Mouse (Mus musculus) mouse embryonic stem cell (cell line): Measurements from ENCODE around the gene Robo4.

Experiments used
- in situ Hi-C, 2 experiments: fragments of 300-500 bp; cut with MboI; formaldehyde crosslinking; loops; 1 replicate in 1 of 2; 3 replicates in 1 of 2; pipeline ENCODE4 v1.14.3; 2019 to 2020; ENCODE audit warnings: low sequenced_read_pairs in 2 of 2, low pct_unique_long_range_greater_than_20kb in 1 of 2, mixed read lengths in 1 of 2; ENCODE audit not compliant: unreplicated experiment in 1 of 2

Gene Robo4

DNA sequence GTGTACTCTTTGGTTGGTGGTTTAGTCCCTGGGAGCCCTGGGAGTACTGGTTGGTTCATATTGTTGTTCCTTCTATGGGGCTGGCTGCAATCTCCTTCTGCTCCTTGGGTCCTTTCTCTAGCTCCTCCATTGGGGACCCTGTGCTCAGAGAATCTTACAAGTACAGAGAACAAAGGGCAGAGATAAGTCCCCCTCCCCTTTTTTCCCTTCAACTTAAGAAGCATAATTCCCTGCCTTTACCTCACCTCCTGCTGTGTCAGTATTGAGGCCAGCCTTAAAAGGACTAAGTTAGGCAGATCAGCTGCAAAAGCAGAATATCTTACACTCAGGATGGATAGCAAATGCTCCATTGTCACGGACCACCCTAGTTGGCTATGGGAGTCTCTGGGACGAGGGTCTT, 9.6 kb upstream of the Robo4 start:
- in situ Hi-C loops = no loop called here

DNA sequence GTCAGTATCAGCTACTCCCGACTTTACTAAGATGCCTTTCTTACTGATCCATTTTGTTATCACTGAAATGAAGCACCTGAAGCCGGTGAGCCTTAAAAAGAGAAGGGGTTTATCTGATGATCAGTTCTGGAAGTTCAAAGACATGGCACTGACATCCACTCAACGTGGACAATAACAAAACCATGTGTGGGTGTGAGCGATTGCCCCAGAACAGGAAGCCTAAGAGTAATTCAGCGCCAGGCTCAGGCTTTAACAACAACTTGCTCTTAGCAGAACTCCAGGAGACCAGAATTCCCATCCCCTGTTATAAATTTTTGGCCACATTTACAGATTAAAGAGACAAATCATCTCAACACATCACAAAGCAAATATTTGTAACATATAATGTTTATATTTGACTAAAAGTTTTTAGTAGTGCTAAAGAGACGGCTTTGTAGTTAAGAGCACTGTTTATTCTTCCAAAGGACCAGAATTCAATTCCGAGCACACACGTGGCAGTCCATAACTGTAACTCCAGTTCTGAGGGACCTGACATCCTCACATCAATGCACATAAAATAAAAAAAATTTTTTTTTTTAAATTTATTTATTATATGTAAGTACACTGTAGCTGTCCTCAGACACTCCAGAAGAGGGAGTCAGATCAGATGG, 8.1 kb upstream of the Robo4 start:
- in situ Hi-C loops = no loop called here

DNA sequence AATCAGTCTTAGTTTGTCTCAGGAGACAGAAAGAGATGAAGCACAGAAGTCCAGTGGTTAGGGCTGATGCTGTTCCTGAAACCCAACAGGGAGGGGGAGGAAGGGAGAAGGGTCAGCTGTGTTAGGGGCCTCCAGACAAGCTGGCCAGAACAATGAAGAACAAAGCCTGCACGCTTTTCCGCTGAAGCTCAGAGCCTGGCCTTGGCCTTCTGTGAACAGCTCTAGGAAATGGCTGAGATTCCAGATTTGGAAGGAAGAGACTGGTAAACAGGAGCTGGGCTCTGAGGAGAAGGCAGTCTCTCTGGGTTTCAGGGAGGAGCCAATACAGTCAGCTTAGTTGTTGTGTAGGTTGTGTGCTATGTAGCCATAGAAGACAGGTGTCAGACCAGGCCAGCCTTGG, 1.1 kb upstream of the Robo4 start:
- in situ Hi-C loops = loop anchor here in 1 of 2 experiments (25.0 kb wide), 1 partner anchor 537 kb away; no protein-coding TSS in a partner anchor

DNA sequence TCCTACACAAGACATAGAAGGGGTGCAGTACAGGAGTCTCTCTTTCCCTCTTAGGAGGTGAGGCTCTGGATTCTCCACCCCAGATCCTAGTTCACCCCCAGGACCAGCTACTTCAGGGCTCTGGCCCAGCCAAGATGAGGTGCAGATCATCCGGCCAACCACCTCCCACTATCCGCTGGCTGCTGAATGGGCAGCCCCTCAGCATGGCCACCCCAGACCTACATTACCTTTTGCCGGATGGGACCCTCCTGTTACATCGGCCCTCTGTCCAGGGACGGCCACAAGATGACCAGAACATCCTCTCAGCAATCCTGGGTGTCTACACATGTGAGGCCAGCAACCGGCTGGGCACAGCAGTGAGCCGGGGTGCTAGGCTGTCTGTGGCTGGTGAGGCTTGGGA, 804 bp downstream of the Robo4 start:
- in situ Hi-C loops = loop anchor here in 1 of 2 experiments (25.0 kb wide), 1 partner anchor 535 kb away; no protein-coding TSS in a partner anchor

DNA sequence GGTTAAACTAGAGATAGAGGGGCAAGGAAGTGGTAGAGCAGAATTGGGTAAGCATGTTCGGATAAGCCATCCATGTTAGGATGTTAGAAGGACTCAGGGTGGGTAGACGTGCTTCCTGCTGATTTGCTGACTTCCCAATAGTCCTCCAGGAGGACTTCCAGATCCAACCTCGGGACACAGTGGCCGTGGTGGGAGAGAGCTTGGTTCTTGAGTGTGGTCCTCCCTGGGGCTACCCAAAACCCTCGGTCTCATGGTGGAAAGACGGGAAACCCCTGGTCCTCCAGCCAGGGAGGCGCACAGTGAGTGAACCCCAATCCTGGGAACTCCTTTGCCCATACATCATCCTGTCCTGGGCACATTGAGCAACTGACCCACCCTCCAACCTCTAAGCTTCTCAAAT, 1.3 kb downstream of the Robo4 start:
- in situ Hi-C loops = loop anchor here in 1 of 2 experiments (25.0 kb wide), 1 partner anchor 534 kb away; no protein-coding TSS in a partner anchor

DNA sequence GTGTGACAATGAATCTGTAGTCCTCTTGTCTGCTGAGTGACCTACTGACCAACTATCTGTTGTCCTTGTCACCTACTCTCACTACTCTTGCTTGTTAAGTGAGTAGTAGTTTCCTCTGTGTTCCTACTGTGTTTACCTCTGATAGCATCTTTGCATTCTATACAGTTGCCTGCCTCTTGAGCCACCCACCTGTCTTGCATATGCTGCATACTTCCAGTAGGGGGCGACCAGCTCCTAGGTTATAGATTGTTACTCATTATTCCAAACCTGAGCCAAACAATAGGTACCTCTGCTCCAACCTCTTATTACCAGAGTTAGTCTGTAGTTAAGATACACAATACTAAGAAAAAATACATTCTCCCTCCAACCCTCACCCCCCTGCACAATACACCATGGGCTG, 4.7 kb downstream of the Robo4 start:
- in situ Hi-C loops = loop anchor here in 1 of 2 experiments (25.0 kb wide), 1 partner anchor 531 kb away; no protein-coding TSS in a partner anchor

DNA sequence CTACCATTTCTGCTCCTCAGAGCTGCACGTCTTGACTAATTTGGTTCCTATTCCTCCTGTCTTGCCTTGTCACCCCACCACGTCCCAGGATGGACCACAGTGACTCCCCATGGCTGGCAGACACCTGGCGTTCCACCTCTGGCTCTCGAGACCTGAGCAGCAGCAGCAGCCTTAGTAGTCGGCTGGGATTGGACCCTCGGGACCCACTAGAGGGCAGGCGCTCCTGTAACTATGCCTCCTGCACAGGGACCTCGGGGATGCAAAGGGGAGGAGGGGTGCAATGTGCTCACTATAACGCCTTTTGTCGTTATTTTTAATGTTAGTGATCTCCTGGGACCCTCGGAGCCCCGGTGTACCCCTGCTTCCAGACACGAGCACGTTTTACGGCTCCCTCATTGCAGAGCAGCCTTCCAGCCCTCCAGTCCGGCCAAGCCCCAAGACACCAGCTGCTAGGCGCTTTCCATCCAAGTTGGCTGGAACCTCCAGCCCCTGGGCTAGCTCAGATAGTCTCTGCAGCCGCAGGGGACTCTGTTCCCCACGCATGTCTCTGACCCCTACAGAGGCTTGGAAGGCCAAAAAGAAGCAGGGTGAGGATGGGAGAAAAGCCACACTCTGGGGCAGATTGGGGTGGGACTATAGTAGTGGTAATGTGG, 6.3 kb downstream of the Robo4 start:
- in situ Hi-C loops = loop anchor here in 1 of 2 experiments (25.0 kb wide), 1 partner anchor 529 kb away; no protein-coding TSS in a partner anchor

DNA sequence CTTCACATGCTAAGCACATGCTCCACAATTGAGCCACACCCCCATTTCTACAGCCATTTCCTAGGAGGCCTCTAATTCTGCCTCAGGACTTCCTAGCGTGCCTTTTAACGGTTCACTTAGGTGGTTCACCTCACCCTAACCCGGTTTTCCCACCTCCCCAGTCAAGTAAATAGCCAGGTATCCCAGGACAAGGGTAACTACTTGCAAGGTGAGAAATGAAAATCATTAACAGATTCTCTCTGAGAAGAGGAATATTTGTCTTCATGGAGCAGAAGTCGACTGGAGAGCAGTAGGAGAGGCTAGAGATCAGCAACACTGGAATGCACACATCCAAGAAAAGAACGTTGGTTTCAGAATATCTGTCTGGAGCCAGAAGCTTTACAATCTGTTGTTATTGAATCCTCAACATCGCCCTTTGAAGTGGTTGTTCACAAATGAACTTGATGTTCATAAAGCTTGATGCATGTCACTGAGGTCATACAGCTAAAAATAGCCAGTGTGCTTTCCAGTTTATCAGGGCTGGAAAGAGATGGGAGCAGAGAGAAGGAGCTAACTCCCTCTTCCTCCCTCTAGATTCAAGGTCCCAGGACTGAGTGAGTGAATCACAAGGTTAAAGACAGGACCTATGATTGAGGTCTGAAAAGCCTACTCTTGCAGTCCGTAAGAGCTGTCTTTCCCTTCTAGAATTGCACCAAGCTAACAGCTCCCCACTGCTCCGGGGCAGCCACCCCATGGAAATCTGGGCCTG, 8.2 kb downstream of the Robo4 start:
- in situ Hi-C loops = loop anchor here in 1 of 2 experiments (25.0 kb wide), 1 partner anchor 527 kb away; no protein-coding TSS in a partner anchor

DNA sequence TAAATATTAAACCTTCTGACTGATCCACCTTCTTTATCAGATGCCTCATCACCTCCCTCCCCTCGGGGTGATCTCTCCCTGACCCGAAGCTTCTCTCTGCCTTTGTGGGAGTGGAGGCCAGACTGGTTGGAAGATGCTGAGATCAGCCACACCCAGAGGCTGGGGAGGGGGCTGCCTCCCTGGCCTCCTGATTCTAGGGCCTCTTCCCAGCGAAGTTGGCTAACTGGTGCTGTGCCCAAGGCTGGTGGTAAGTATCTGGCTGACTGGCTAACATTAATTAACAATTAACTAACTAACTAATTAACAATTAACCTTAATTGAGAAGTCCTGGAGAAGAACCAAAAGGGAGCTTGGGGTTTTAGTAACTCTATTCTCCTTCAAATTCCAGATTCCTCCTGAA, 11.3 kb downstream of the Robo4 start:
- in situ Hi-C loops = loop anchor here in 1 of 2 experiments (25.0 kb wide), 1 partner anchor 524 kb away; no protein-coding TSS in a partner anchor

DNA sequence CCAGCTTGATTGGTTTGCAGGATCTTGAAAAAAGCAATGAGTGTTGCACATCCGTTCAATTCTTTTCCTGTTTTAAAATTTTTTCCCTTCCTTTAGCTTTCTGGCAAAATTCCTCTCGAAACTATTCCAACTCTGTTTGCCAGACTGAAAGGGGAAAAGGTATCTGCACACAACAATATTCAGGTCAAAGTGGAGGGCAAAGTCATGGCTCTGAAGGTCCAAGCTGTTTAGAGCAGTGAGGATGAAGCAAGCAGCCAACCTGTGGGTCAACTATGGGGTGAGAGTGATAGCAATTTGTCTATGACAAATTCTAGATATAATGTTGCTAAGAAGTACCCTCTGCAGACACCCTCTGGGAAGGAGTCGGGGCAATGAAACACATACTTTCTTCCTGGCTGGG, 13.0 kb downstream of the Robo4 start:
- in situ Hi-C loops = loop anchor here in 1 of 2 experiments (25.0 kb wide), 1 partner anchor 523 kb away; no protein-coding TSS in a partner anchor

DNA sequence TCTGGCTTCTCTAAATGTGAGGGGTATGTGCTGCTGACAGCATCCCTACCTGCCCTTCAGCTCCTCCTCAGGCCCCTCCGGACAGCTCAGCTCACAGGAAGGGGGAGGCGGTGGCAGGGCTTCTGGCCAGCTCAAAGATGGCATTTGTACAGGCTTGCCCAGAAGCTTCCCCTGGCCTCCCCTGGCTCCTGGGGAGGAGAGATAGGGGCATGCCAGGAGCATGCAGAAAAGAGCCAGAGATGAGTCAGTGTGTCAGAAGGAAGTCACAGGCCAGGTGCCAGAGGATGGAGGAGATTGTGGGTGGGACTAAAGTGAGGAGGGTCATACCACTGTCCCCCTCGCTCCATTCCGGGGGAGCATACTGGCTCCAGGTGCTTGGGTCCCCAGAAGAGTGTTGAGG, 17.1 kb downstream of the Robo4 start:
- in situ Hi-C loops = loop anchor here in 1 of 2 experiments (25.0 kb wide), 1 partner anchor 519 kb away; no protein-coding TSS in a partner anchor

DNA sequence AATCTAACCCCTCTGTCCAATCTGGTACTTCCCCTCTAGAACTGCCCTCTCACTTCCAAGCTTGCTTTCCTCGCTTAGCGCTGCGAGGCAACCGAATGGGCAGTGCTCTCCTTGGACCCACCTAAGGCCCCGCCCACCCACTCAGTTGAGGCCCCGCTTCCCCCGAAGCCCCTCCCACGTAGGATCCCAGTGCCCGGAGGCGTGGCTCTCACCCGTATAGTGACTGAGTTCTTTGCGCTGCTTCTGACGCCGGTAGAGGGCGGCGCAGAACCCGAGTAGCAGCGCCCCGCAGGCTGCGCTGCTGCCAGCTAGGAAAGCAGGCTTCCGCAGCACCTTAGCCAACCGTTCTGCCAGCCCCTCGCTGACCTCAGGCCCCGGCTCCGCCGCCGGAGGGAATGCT, 19.0 kb downstream of the Robo4 start:
- in situ Hi-C loops = loop anchor here (10.0 to 25.0 kb wide), 3 partner anchors 204 to 517 kb away; no protein-coding TSS in a partner anchor

DNA sequence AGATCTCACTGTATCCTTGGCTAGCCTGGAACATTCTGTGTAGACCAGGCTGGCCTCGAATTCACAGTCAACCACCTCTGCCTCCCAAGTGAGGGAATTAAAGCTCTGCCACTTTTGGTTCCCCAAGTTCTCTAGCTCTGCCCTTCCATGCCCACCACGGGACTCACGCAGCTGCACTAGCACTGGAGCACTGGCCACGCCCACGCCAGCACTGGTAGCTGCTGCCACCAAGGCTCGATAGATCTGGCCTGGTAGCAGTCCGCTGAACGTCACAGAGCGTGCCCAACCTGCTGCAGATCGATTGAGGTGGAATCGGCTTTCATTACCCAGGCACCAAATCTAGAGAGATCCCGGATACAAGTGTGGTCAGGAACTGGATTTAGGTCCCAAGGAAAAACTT, 19.5 kb downstream of the Robo4 start:
- in situ Hi-C loops = loop anchor here (10.0 to 25.0 kb wide), 3 partner anchors 204 to 516 kb away; no protein-coding TSS in a partner anchor

DNA sequence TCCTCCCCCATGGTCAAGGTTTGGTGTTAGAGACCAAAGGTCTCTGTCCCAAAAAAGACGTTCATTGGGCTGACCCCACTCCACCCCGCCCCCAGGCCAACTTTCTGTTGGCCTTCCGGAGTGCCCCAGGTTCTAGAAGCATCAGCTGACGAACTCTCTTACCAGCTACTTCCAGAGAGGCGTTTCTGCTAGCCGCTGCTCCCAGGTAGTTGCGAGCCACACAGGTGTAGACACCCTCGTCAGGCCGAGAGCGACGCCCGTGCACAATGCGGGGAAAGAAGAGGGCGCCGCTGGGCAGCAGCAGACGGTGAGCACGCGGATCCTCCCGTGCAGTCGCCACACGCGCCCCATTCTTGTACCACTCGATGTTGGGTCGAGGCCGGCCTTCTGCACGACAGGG, 27.6 kb downstream of the Robo4 start:
- in situ Hi-C loops = loop anchor here (5.0 to 10.0 kb wide), 3 partner anchors 193 to 505 kb away; no protein-coding TSS in a partner anchor

DNA sequence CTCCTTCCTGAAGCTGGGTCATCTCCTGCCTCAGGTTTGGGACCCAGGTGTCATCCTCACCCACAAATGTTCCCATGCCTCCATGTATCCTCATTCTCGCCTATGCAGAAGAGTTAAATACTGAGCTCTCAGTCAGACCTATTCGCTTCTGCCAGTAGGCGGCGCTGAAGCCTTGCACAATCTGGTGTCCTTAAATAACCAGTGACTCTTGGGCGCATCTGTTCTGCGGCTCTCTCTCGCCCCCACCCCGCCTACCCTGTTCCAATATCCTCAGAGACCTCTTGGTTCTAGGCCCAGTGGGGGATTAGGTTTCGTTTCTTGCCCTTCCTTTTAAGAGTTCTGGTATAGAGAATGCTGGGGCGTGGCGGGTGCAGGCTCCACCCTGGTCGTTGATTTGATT, 28.9 kb downstream of the Robo4 start:
- in situ Hi-C loops = no loop called here

DNA sequence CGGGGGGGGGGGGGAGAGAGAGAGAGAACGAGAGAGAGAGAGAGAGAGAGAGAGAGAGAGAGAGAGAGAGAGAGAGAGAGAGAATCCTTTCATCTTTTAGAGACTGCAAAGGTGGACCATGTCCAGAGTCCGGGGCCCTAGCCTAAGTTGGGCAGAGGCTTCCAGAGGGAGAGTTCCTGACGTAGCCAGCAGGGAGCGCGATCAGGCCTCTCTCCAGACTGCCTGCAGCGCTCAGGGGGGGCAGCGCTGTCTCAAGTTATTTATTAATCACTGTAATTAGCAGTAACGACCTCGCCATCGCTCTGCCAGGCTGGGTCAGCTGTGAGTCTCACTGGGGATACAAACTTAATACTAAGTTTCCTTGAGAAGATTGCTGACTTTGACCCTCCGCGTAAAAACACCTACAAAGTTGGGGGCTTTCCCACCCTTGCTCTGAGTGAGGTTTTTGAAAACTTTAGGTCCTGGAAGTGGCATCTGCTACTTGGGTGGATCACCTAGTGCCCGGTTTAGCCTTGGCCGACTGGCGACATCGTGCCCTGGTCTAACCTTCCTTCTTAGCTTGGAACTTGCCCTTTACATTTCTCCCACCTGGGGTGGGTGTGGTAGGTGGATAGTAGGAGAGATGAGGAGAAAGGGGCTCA, 30.4 kb downstream of the Robo4 start:
- in situ Hi-C loops = no loop called here

DNA sequence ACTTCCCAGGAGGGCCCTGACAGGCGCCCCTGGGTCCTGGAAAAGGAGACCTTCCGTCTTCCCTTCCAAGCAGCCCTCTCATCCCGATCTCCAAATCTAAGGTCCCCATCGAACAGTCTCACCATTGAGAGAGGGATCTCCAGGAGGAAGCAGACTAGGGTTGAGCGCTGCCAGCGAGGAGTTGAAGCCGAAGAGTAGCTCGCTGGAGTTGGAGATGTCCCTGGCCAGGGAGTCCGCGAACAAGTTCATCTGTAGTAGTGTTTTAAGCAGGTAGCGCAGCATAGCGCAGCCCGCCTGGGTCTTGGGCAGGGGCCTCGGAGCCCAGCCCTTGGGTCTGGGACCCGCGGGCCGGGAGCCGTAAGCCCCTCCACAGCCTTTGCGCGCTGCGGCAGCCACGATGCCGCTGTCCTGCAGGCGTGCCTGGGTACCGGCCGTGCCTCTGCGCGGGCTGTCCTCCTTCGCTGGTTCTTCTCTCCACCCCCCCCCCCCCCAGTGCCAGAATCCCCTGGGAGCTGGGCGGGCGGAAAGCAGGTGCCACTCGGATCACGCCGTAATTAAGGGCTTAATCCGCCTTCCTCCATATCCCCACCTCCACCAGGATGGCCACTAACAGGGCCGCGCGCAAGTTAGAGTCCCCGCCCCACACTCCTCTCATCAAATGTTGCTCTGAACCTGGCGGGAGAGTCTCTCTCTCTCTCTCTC, 31.2 kb downstream of the Robo4 start, which contains the start of gene Robo3:
Gene Robo3 (minus strand): TSS at position 527 of the 702 bp plus-strand sequence.
- in situ Hi-C loops = no loop called here
